Mouse (Mus musculus): Measurements from ENCODE around the gene Gm49325.

- TF ChIP-seq CTCF (IDR thresholded peaks at IDR 0.05; ENCODE audit: borderline replicate concordance, extremely low read depth, insufficient read depth, insufficient read length) (no peak), POLR2A (IDR thresholded peaks at IDR 0.05; ENCODE audit: borderline replicate concordance, extremely low read depth, insufficient read depth, insufficient read length, poor library complexity, severe bottlenecking) (no peak)
Measured at GRCm38 (mm10) chr10:77583795-77584422, 22.1 kb upstream of the Gm49325 start.

All from brain, embryonic 14.5 days (tissue).